Mouse (Mus musculus) Patski (cell line): ENCODE measurements around the gene Mical2. TPM values are rescaled to one million over a fixed set of nuclear protein-coding genes. Genes with fewer than 3 reads are reported as not detected.
A peak's percentile ranks its signal among the peaks of the same experiment; 100 is the strongest.

Experiments
- ATAC-seq: fragments of 100-300 bp; one replicate; pipeline ENCODE4 v1.8.0; 2021
- CTCF ChIA-PET: fragments of 350-600 bp; sonication (Branson Sonifier 250); formaldehyde crosslinking; loops from one replicate; lab custom pipeline; 2022; ENCODE audit warnings: inconsistent platforms; lab: Charles Lee
- POLR2A ChIA-PET: fragments of 350-600 bp; sonication (Branson Sonifier 250); formaldehyde crosslinking; loops from one replicate; lab custom pipeline; 2022; ENCODE audit warnings: antibody characterized with exemption, inconsistent platforms; lab: Charles Lee
- DNase-seq: peaks from one replicate; pipeline ENCODE4 v3.0.0-alpha.2; 2011; ENCODE audit warnings: low read depth, low spot score
- H3K27me3 ChIP-seq: fragments of 371-371 bp; one replicate; pipeline ENCODE4 v1.5.1; 2021
- CTCF ChIP-seq: fragments of 100-300 bp; IDR thresholded peaks from one replicate; pipeline ENCODE4 v1.5.1; 2021
- in situ Hi-C: fragments of 300-500 bp; cut with MboI; formaldehyde crosslinking; loops from 3 replicates; pipeline ENCODE4 v1.11.1; 2018; ENCODE audit warnings: low pct_unique_long_range_greater_than_20kb, mixed read lengths
- polyA plus RNA-seq: library from polyadenylated mRNA; unstranded; gene quantifications from one replicate; pipeline ENCODE4 v1.2.3, GENCODE M21; 2021

The Mical2 gene
- polyA plus RNA-seq, 1 experiment from 2014 or later, result 50.7 TPM

DNA sequence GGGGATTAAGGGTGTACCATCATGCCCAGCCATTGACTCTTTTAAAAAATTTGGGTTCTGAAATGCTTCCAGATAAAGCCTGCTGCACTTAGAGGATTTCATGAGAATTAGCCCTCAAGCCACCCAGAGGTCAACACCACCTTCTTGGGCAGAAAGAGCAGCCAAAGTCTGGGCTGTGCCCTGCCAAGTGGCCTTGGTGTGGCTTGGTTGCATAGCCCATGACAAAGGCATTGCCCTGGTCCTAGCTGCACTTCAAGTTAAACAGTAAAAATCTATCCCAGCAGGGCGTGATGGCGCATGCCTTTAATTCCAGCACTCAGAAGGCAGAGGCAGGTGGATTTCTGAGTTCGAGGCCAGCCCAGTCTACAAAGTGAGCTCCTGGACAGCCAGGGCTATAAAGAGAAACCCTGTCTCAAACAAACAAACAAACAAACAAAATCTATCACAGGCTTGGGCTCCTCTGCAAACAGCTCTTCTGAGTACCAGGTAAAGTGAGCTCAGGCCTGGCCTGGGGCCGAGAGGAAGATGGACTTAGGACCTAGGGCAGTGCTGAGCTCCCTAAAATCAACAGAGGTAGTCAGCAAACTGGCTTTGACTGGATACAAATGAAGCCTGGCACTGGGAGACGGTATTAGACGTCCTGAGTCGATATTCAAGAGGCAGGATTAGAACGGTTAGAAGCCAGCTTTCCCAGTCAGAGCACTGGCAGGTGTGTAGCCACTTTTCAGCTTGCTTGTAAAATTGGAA, 224.5 kb downstream of the Mical2 start:
- CTCF ChIA-PET, result interaction anchor here (1.6 kb wide), 1 partner anchor 19 kb away, joined by 4 read pairs; no protein-coding TSS in a partner anchor
- POLR2A ChIA-PET, result no interaction called here
- in situ Hi-C loops, result no loop called here
- ATAC-seq (no peak), DNase-seq (no peak)
- TF ChIP-seq CTCF, result no peak
- no peaks in the 10 kb centered on the region for H3K27me3 ChIP-seq

GRCm38 (mm10) chr7:112452471-112452870, 226.8 kb downstream of the Mical2 start:
- POLR2A ChIA-PET, result no interaction called here
- TF ChIP-seq CTCF, result no peak

DNA sequence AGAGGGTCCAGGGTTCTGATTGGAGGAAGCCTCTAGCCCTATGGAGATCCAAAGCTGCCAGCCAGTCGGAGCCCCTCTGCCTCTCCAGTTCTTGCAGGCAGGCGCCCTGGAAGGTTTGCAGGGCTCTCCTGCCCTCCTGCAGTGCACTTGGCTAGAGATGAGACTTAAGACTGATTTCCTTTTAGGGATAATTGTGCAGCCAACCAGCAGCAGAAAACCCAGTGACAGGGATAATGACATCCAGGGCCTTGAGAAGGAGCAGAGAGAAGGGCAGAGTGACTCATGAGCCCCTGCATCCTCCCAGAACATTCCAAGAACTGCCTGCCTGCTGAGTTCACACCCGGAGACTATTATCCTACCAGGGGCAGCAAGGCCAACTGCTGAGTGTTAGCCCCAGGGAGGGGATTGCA, 228.2 kb downstream of the Mical2 start:
- DNase-seq (peak; percentile 65), ATAC-seq (peak; percentile 69)
- POLR2A ChIA-PET, result interaction anchor here (0.6 kb wide), 1 partner anchor 14 kb away, joined by 3 read pairs; no protein-coding TSS in a partner anchor
- TF ChIP-seq CTCF, result no peak
- CTCF ChIA-PET, result no interaction called here
- in situ Hi-C loops, result no loop called here
- H3K27me3 ChIP-seq, result no peaks in the 10 kb centered on the region

More at GRCm38 (mm10) chr7:112452471-112452870, 226.8 kb downstream of the Mical2 start:
- DNase-seq (no peak), ATAC-seq (no peak)
- in situ Hi-C loops, result no loop called here
- CTCF ChIA-PET, result interaction anchor here (1.3 kb wide), 1 partner anchor 36 kb away, joined by 3 read pairs; no protein-coding TSS in a partner anchor
- H3K27me3 ChIP-seq, result no peaks in the 10 kb centered on the region

GRCm38 (mm10) chr7:112454380-112454779, 228.7 kb downstream of the Mical2 start:
- ATAC-seq (no peak), DNase-seq (no peak)
- H3K27me3 ChIP-seq, result no peaks in the 10 kb centered on the region
- ChIA-PET CTCF (interaction anchor here (1.2 kb wide), 1 partner anchor 16 kb away, joined by 4 read pairs; no protein-coding TSS in a partner anchor), POLR2A (interaction anchor here (0.6 kb wide), 1 partner anchor 15 kb away, joined by 3 read pairs; no protein-coding TSS in a partner anchor)
- no peak for TF ChIP-seq CTCF
- in situ Hi-C loops, result no loop called here

GRCm38 (mm10) chr7:112454951-112455350, 229.3 kb downstream of the Mical2 start:
- no peak for TF ChIP-seq CTCF
- CTCF ChIA-PET, result interaction anchor here (1.2 kb wide), 2 partner anchors 16 kb away, joined by 3 to 4 read pairs; no protein-coding TSS in a partner anchor
- in situ Hi-C loops, result no loop called here
- POLR2A ChIA-PET, result interaction anchor here (0.6 to 1.8 kb wide), 2 partner anchors 28 to 47 kb away, joined by 3 to 7 read pairs; partner anchors contain the start of gene Parva
- H3K27me3 ChIP-seq, result no peaks in the 10 kb centered on the region
- no peak for DNase-seq
- ATAC-seq, result no peak

DNA sequence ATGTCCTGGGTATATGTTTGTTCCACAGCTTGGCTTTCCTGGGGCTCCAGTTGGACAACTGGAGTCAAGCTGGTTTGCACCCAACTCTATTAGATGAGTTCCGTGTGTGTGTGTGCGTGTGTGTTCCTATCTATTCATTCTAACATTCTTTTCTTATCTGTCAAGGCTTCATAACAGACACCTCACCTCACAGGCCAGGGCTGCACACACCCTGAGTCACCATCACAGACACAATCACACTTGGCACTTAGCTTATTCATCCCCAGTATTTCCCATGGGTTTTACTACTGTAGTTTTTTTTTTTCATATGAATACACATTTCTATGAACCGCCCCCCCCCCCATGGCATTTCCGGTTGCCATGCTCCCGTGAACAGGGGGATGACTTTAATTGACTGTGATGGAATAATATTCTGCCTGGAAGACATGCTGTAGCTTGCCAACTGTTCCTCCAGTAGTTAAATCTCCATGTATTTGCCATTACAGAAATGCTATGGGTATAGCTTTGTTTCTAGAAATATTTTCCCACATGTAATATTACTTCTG, 230.0 kb downstream of the Mical2 start:
- no peaks in the 10 kb centered on the region for H3K27me3 ChIP-seq
- DNase-seq, result no peak
- POLR2A ChIA-PET, result interaction anchor here (0.6 to 1.8 kb wide), 4 partner anchors 11 to 332 kb away, joined by 3 to 7 read pairs (median 4); partner anchors contain the start of gene Parva
- in situ Hi-C loops, result no loop called here
- no peak for ATAC-seq
- CTCF ChIA-PET, result interaction anchor here (1.2 kb wide), 2 partner anchors 15 to 16 kb away, joined by 3 to 4 read pairs; no protein-coding TSS in a partner anchor
- no peak for TF ChIP-seq CTCF

- ChIA-PET CTCF (no interaction called here), POLR2A (no interaction called here)
- no peak for DNase-seq
- ATAC-seq, result no peak
- TF ChIP-seq CTCF, result no peak
- in situ Hi-C loops, result no loop called here
- no peaks in the 10 kb centered on the region for H3K27me3 ChIP-seq
Measured at GRCm38 (mm10) chr7:112457373-112457772, 231.7 kb downstream of the Mical2 start.

DNA sequence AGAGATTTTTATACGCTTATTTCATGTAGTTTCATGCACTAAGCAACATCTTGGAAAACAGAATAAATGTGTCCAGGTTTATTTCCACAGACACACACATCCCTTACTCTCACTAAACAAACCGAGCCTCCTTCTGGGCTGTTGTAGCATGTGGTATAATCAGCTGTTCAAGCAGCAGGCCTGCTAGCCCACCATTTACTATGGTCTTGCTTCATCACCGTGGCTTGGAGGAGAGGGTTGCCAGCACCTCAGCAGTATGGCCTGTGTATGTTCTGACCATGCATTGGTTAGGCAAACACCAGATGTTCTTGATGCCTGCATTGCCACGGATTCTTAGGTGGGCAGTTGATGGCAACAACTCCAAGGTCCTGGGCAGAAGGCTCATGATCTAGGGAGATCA, 232.3 kb downstream of the Mical2 start:
- TF ChIP-seq CTCF, result no peak
- POLR2A ChIA-PET, result no interaction called here
- H3K27me3 ChIP-seq, result no peaks in the 10 kb centered on the region
- DNase-seq, result no peak
- no peak for ATAC-seq
- in situ Hi-C loops, result no loop called here
- CTCF ChIA-PET, result interaction anchor here (2.2 kb wide), 1 partner anchor 11 kb away, joined by 6 read pairs; no protein-coding TSS in a partner anchor

- ChIA-PET CTCF (interaction anchor here (2.2 kb wide), 1 partner anchor 11 kb away, joined by 6 read pairs; no protein-coding TSS in a partner anchor), POLR2A (no interaction called here)
- no peak for TF ChIP-seq CTCF
- DNase-seq (no peak), ATAC-seq (peak; percentile 64)
- H3K27me3 ChIP-seq, result no peaks in the 10 kb centered on the region
- in situ Hi-C loops, result no loop called here
Measured at GRCm38 (mm10) chr7:112458440-112458839, 232.8 kb downstream of the Mical2 start.

Other genes with a start within 250 kb of the Mical2 start
- gene Usp47, start 202.4 kb upstream of the Mical2 start, polyA plus RNA-seq, result 79.3 TPM
- gene Dkk3, start 66.8 kb upstream of the Mical2 start, polyA plus RNA-seq, result 99.9 TPM
- 138 TPM for gene Parva, start 201.6 kb downstream of the Mical2 start, polyA plus RNA-seq